Mouse (Mus musculus): ENCODE measurements around the gene Syt1.

Gene Syt1

GRCm38 (mm10) chr10:108572764-108573163, 438.0 kb downstream of the Syt1 start:
- no peak for DNase-seq (ENCODE audit: low spot score)

- DNase-seq (ENCODE audit: low spot score), result no peak
Observed at GRCm38 (mm10) chr10:108571104-108571503, 439.7 kb downstream of the Syt1 start.

DNA sequence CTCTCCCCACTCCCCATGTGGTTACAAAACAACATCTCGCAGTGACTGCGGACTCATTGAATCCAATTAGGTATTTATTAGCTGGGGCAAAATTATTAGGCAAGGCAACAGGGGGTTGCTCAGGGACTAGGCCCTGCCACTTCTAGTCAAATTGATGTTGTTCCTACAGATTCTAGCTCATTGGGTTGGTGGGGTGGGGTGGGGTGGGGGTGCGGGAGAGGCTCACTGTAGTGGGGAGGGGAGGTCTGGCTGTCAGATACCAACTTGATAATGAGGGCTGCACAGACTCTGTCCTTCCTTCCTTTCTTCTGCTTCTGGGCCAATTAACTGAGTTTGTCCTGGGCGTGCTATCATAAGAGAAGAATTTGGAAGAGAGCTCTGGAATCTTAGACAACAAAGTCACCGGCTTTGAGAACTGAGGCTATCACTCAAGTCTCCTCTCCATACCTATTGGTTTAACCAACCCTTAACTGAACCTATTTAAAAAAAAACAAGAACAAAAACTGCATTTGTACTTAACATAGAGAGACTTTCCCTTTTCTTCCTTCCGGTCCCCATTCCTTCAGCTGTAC, 441.1 kb downstream of the Syt1 start:
- no peak for DNase-seq (ENCODE audit: low spot score)

- no peak for DNase-seq (ENCODE audit: low spot score)
Observed at GRCm38 (mm10) chr10:108568925-108569324, 441.9 kb downstream of the Syt1 start.

DNA sequence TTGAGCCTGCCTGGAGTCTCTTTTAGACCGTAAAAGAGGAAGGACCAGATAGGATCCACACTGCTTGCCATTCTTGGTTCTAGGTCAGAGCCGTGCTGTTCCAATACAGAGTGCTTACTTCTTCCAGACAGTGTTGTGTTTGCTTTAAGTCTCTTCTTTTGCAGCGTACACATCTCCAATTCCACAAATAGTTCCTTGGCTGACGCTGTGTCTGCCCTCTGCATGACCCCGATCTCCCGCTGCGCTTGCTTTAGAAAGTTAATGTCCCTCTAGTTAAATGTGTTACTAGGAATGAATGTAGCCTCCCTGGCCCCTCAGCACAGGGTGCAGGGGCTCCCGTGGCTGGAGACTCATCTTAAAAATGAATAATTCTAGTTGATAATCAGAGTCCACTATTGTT, 442.6 kb downstream of the Syt1 start:
- DNase-seq (ENCODE audit: low spot score), result no peak

DNA sequence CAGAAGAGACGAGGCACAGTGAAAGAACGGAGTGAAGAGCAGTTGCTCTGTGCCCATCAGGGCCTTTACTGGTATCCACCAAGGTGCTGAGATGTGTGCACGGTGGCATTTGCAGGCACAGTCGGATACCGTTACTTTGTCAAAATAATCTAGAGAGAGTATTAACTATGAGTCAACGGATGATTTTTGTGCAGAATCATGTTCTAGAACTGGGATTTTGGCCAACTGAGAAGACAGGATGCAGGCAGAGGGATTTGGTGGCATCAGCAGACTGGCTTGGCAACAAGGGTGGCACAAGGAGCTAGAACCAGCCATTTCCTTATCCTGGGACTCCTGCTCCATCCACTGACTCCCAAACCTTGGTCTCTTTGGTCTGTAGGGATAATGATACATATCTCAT, 443.3 kb downstream of the Syt1 start:
- no peak for DNase-seq (ENCODE audit: low spot score)

GRCm38 (mm10) chr10:108559607-108559908, 451.2 kb downstream of the Syt1 start:
- DNase-seq (ENCODE audit: low spot score), result no peak

DNA sequence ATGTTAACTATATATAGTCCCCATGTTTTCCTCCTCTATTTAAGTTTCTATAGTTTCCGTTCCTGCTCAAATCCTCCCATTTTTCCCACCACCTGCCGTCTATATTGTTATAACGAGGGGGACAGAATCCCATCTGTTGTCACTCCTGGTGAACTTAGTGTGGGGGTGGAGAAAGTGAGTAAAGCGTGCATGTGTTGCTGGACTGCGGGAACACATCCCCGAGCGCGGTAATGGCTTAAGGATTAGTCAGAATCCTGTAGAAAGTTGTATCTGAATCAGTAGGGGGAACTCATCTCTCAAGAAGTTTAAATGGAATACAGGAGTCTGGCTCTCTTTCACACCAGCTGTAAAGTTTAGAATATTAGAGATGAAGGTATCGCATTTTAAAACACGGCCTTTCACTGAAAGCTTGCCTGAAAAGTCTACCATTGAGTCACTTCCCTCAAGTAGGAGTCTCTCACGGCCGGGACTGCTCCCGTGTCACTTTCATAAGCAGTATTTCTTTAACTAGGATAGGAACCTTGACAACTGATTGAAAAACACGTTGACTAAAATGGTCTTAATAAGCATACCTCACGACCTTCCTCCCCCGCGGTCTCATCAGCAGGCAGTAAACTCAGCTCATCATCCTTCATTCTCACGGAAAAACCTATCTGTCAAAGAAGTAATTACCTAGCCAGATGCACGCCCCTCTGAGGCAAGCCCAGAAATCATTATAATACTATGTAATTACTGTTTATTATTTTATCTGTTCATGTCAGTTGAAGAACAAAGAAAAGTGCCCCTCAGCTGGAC, 451.8 kb downstream of the Syt1 start:
- DNase-seq (ENCODE audit: low spot score), result no peak

DNA sequence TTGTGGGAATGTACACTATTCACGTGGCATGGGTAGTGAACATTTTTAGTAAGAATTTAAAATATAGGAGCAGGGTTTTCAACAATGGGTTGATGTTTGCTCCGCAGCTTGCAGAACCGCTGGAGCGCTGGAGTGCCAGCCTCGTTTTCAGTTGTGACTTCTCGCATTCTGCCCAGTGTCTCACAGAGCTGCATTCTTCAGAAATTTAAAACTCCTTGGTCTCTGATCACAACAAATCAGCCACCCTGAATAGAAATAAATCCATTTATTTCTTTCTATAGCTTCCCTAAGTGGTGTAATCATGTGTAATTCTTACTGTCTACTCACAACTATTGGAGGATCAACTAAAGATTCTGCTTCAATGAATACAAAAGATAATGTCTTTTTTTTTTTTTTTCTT, 458.2 kb downstream of the Syt1 start:
- DNase-seq (ENCODE audit: low spot score), result no peak

DNA sequence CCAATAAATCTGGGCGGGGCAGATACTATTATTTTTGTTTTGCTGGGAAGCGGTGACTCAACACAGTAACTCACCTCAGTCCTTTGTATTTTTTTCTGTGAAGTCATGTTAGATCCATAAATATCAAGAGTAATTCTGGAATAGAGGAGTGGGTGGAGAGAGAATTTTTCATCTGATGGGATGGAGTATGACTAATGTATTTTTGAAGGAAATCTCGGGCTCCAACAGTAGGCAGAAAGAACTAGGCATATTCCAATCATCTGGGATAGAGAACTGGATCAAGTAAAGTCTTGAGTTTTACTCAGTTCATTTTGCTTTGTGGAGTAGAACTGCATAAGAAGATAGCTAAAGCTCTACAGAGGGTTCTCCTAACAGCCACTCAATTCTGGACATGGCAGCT, 465.1 kb downstream of the Syt1 start:
- no peak for DNase-seq (ENCODE audit: low spot score)

GRCm38 (mm10) chr10:108541555-108541954, 469.2 kb downstream of the Syt1 start:
- DNase-seq (ENCODE audit: low spot score), result no peak

- DNase-seq (ENCODE audit: low spot score), result no peak
Observed at GRCm38 (mm10) chr10:108538546-108538945, 472.2 kb downstream of the Syt1 start.

- DNase-seq (ENCODE audit: low spot score), result no peak
Observed at GRCm38 (mm10) chr10:108537641-108538040, 473.1 kb downstream of the Syt1 start.

DNA sequence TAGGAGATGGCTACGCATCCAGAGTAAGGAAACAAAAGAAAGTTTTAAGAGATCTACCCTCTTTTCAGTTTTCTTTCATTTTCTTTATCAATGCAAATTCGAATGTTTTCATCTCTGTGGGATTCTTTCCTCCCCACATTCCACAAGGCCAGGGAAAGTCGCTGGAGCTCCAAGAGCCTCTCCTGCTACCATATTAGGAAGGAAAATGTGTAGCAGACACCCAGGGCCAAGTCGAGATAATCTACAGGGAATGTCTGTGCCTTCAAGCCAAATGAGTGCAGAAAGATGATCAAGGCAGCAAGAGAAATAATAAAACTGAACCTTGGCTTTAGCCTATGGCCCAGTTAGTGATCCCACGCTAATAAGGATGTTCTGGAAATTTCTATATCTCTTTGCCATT, 474.9 kb downstream of the Syt1 start:
- DNase-seq (ENCODE audit: low spot score), result no peak

GRCm38 (mm10) chr10:108534112-108534511, 476.7 kb downstream of the Syt1 start:
- no peak for DNase-seq (ENCODE audit: low spot score)

- no peak for DNase-seq (ENCODE audit: low spot score)
Observed at GRCm38 (mm10) chr10:108532916-108533315, 477.9 kb downstream of the Syt1 start.

DNA sequence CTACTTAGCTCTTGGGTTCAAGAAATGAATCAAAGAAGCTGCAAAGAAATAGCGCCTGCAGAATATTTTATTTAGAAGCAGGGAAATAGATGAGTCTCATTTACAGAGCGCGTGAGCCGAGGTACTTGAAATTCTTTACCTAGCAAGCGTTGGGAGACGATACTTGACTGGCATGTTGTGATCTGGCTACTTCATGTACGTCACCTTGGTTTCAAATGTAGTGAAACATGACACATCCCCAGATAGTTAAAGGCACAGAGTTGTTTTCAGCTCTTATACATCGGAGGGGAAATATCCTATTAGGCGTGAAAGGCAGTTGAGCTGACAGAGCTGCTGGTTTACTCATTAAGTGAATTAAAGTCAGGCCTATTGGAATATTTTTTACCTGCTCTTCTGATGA, 478.5 kb downstream of the Syt1 start:
- DNase-seq (ENCODE audit: low spot score), result no peak

DNA sequence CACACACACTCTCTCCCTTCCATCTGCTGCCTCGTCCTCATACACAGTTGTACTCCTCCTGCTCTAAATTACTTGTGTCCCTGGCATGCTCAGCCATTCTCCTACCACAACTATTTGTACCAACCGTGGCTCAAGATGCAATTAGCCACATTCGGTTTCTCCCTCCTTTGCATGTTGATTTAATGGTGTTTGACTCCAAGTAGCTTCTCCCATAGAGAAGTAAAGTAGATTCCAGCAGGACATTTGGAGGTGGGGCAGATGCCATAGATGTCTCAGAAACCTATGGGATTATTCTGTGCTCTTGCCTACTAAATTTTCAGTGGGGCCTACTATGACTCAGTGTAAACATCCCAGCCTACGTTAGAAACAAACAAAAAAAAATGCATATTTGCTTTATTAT, 479.1 kb downstream of the Syt1 start:
- DNase-seq (ENCODE audit: low spot score), result no peak

- no peak for DNase-seq (ENCODE audit: low spot score)
Observed at GRCm38 (mm10) chr10:108531111-108531510, 479.7 kb downstream of the Syt1 start.

GRCm38 (mm10) chr10:108528338-108528737, 482.4 kb downstream of the Syt1 start:
- no peak for DNase-seq (ENCODE audit: low spot score)

- DNase-seq (ENCODE audit: low spot score), result no peak
Observed at GRCm38 (mm10) chr10:108525506-108525905, 485.3 kb downstream of the Syt1 start.

GRCm38 (mm10) chr10:108524306-108525029, 486.3 kb downstream of the Syt1 start:
- DNase-seq (ENCODE audit: low spot score), result no peak

DNA sequence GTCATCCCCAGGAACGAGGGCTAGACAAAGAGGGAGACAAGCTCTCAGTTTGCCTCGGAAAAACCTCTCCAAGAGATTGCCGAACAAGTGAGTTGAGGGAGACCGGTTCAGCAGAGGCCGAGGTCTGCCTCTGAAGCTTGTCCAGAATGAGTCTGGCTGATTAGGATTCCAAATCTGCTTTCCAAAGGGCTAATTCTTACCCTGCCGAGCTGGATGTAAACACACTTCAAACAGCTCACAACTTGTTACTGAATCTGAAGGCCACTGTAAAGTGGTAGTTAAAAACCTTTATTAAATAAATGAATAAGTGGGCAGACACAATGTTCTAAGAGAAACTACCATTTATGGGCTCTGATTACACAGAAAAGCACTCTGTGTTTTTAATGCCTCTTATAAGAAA, 491.6 kb downstream of the Syt1 start:
- no peak for DNase-seq (ENCODE audit: low spot score)
